Mouse (Mus musculus) natural killer cell, adult 2 months (primary cell): ENCODE results near the gene Aldoart2.
"Not testable (repeated sequence)": the region's sequence is repeated elsewhere in the genome, so short reads cannot be mapped to it uniquely, and the experiment has no call there.

Source experiments
- DNase-seq, 2 experiments: peaks; one replicate each; pipeline ENCODE4 v3.0.0; 2022; ENCODE audit warnings: low spot score in 2 of 2

Aldoart2 gene

GRCm38 (mm10) chr12:55565206-55565605, at the start of gene Aldoart2:
Aldoart2 (plus strand) TSS chr12:55565239.
- DNase-seq = no peak

DNA sequence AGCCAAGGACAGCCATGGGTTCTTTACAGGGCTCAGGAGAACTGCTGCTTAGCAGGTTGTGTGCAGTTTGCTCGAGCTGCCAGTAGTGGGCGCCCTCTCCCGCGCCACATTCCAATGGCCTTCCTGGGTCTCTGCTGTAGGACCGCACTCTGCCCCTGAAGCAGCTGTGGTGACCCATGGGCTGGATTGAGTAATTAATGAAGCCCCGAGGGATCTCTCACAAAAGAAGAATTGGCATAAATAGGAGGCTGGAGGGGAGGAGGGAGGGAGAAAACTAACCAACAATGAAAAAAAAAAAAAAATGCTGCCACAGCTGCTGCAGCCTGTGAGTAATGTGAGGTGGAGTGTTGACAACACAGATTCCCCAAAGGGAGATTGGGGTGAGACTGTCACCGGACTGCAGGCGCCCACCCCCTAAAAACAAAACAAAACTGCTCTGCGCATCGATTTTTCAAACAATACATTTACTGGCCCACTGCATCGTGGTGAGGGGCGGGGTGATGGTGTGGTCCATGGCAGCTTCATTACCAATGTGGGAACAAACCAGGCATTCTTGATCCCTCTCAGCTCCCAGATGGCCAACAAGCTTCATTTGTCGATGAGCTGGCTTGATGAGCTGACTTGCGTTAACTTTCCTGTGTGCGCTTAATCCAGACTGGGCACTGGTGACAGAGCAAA, 46.8 kb upstream of the Aldoart2 start:
- no peak for DNase-seq

GRCm38 (mm10) chr12:55526983-55527752, 37.9 kb upstream of the Aldoart2 start:
- DNase-seq = no peak

DNA sequence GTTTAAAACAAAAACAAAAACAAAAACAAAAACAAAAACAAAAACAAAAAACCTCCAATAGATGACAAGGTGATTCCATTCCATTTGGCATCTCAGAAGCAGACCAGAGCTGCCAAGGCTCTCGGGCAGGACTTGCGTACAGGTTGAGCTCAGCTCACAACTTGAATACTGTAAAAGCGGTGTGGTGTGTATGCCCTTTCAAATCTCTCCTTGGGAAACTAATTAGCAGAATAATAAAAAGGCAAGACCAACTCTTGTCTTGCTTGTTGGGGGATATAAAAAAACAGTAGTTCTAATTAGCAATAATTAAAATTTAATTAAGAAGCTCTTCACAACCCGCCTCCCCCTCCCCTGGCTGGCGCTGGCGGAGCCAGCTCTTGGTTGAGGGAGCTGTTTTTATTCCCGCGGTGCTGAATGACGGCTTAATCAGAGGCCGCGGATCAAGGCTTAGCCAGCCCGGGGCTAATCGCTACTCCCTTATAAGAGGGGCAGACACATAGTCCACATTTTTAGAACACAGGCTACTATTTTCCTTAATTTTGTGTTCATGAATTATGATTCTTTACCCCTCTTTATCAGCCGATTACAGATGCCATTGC, 28.4 kb upstream of the Aldoart2 start:
- no peak for DNase-seq

DNA sequence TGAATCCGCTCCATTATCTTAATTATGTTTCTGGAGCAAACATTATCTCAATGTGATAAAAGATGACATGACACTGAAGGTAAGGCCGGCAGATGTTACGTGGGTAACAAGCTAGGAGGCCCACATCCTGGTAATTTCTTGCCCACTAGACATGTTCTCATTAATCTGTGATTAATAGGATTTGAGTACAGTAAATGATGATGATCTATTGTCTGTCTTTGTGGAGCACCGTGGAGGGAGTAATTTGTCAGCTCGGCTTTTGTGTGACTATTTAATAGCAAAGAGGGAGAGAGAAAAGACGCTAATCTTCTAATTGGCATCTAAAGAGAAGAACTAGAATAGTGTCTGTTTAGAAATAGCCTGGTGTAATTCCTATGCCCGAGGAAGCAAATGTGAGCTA, 27.3 kb upstream of the Aldoart2 start:
- no peak for DNase-seq

DNA sequence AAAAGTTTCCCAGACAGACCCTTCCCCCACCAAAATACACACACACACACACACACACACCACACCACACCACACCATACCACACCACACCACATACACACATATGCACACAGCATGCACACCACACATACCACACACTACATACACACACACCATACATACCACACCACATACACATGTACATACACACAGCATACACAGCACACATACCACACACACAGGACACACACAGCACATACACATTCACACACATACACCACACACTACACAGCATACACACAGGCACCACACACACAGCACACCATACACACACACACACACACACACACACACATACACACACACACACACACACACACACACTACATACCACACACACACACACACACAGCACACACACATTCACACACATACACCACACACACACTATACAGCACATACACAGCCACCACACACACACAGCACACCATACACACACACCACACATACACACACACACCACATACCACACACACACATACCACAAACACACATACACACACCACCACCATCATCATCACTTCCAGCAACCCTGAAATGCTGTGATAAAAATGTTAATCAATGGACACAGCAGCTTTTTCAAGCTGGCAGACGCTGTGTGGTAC, 26.6 kb upstream of the Aldoart2 start:
- no peak for DNase-seq

DNA sequence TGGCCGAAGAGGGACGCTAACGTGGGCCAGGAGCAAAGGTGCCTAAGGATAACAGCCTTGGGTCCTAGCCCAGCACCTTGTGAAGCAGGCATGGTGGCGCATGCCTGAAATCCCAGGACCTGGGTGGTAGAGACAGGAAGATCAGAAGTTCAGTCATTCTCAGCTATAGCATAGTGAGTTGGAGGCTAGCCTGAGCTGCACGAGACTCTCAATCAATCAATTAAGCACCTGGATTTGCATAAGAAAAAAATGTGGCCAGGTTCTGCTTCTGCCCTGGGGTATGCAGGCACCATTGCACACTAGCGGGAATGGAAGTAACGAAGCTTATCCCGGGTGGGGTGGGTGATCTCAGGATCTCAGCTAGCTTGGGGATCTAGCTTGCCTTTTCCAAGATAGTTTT, 25.9 kb upstream of the Aldoart2 start:
- DNase-seq = no peak

- not testable (repeated sequence) for DNase-seq
Observed at GRCm38 (mm10) chr12:55554901-55555300, 10.1 kb upstream of the Aldoart2 start.

DNA sequence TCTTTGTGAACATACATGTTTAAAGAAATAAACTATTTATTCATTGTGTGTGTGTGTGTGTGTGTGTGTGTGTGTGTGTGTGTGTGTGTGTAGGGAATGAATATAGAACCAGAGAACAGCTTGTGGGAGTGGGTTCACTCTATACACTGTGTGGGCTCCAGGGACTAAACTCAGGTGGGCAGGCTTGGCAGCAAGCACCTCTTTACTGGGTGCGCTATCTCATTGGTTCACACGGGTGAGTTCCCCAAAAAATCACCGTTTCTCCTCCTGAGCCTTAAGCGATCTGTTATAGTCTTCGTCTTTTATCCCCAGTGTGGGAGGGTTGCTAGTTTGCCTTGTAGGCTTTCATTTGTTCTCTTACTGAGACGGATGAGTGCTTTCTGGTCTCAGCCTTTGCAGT, 7.2 kb upstream of the Aldoart2 start:
- DNase-seq = no peak

DNA sequence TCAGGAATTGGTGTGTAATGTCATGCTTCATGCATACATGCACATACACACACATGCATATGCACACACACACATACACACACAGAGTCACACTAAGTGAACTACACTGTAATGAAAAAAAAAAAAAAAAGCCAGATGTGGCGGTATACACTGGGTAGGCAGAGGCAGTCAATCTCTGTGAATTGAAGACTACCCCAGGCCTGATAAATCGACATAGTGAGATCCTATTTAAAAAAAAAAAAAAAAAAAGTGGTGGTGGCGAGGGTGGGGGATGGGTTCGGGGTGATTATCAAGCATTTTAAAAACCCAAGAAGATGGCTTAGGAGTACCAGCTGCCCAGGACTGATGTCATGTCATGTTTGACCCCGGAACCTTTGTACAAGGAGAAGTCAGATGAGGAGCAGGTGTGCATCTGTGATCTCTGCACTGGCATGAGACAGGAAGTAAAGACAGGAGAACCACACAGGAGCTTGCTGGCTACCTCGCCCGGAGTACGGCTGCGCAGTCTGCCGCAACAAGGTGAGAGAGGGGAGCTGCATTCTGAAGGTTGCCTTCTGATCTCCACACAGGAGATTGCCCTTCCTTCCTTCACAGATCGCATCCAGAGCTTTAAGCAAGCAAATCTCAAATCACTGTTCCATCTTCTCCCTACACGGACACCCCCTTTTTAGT, 5.7 kb upstream of the Aldoart2 start:
- no peak for DNase-seq

DNA sequence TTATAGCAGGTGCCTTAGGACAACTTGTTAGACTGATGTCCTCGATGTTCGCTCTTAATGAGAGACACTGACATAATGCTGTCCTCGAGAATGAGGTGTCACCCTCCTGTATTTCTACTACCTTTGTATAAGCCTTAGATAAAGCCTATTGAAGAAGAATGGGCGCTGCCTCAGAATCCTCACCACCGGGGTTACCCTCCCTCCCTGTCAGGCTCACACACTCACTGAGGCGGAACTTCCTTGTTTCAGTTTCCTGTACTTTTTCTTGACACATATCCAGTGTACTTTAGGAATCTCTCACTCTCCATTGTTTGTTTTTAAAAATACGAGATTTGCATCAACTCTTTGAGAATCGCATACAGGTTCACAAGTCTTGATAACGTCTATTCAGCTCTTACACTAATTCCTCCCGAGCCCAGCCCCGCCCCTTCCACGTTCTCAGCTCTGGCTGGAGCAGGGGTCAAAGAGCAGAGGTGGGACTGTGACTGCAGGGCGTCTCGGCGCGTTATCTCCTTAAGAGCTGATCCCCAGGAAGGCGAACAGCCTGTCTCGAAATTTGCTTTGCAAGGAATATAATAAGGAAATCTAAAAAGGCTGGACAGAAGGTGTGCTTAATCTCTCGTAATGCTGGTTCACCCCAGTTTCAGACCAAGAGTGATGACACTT, 4.9 kb upstream of the Aldoart2 start:
- DNase-seq = peak; percentile 4 to 8

DNA sequence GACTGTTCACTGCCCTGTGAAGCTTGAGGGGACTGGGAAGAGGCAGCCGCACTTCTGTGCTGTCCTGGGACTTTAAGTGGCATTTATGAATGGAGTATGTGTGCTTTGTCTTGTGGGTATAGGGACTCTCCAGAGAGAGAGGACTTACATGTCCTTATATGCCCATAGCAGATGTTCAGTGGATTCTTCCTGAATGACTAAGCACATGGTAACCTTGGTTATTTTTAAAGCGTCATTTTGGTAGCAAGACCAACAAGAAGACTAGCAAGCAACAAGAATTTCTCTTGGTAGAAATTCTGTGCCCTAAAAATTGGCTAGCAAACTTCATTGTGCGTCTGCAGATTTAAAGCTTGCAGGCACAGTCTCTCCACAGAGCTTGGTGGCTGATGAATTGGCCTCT, 1.3 kb upstream of the Aldoart2 start:
- no peak for DNase-seq

DNA sequence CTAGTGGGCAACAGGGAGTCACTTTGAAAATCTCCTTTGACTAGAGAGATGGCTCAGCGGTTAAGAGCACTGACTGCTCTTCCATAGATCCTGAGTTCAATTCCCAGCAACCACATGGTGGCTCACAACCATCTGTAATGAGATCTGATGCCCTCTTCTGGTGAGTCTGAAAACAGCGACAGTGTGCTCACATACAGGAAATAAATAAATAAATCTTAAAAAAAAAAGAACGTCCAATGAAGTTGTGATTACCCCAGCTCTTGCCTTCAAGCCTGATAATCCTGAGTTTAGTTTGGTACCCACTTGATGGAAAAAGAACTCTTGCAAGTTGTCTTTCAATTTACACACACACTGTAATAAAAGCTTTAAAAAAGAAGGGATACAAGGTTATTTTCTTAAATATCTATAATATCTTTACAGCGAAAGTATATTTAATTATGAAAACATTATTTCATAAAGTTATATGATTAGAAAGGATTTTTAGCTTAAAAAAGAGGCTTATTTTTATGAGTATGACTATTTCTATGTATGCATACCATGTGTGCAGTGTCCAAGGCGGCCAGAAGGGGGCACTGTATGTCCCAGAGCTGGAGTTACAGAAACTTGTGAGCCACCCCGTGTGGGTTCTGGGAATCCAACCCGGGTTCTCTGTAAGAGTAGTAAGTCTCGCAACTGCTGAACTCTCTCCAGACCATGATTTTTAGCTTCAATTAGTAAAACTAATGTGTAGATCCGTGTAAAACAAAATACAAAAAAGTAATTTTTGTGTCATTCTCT, 664 bp upstream of the Aldoart2 start:
- no peak for DNase-seq

GRCm38 (mm10) chr12:55565867-55566266, 828 bp downstream of the Aldoart2 start:
- no peak for DNase-seq

DNA sequence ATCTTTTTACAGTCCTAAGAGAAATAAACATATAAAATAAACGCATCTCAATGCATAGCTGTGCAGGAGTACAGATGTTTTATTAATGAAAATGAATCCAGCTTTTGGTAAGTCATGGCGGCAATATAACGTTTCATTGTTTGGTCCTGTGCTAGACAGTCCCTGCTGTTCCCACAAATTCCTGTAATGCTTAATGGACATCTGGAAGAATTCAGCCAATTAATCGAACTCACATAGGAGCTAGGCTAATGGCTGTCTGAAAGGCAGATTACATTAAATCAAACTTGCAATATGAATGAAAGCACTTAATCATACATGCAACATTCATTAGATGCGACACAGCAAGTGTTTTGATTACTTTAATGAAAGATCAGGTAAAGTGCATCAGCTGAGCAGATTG, 1.8 kb downstream of the Aldoart2 start:
- DNase-seq = no peak

GRCm38 (mm10) chr12:55568466-55568865, 3.4 kb downstream of the Aldoart2 start:
- DNase-seq = no peak

GRCm38 (mm10) chr12:55569676-55570075, 4.6 kb downstream of the Aldoart2 start:
- DNase-seq = no peak

DNA sequence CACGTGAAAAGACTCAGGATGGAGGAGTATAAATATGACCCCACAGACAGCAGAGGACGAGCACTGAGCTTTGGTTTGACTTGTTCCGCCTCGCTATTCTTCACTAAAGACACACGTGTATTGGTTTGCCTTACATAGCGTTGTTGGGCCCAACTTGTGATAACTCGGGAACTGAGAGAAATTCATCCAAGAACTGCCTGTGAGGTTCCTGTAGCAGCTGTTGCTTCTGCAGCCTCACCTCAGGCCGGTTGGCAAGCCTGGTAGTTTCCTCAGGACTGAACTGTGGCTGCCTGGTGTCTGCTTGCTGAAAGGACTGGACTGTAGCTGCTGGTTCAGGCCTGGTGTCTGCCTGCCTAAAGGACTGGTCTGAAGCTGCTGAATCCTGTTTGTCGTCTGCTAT, 5.6 kb downstream of the Aldoart2 start:
- DNase-seq = no peak

- no peak for DNase-seq
Observed at GRCm38 (mm10) chr12:55571181-55571580, 6.1 kb downstream of the Aldoart2 start.

DNA sequence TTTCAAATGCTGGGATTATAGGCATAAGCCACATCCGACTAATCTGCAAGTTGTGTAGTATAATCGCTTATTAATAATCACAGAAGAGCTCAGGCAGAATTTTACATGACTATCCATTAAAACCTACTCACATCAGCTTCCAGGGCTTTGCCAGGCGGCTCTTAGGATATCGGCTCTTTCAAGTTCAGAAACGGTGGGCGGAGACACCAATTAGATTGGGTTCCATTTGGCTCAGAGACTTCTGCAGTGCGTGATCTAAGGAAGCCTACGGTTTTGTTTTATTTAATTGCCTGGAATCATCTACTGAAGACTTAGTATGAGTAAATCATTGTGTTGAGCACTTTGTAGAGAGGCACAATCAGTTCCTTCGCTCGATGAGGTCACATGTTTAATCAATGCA, 6.6 kb downstream of the Aldoart2 start:
- DNase-seq = no peak

DNA sequence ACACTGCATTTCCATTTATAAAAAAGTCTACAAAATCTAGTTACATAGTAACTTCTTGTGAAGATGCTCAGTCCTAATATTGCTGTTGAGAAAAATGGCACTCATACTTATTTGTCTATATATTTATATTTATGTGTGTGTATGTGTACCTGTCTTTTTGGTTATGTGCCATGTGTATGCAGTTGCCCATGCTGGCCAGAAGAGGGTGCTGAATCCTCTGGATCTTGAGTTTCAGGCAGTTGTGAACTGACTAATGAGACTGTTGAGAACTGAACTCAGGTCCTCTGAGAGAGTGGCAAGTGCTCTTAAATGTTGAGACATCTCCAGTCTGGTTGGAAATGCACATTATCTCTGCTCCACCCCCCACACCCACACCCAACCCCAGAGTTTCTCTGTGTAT, 8.1 kb downstream of the Aldoart2 start:
- no peak for DNase-seq
